Mouse (Mus musculus) CH12.LX (cell line): ENCODE measurements at regions not wholly inside any gene's neighbourhood (a gene's known extent, or its start where the extent isn't known, plus 50 kb on each side); places are given as distances from the start of the nearest gene placed in this dataset.

Source experiments
- DNase-seq: peaks from one replicate; pipeline ENCODE4 v3.0.0-alpha.2; 2013; ENCODE audit errors: extremely low read depth
- H3K27ac ChIP-seq: 2 replicates; pipeline ENCODE4 v1.5.1; 2012; ENCODE audit warnings: low read depth, mild to moderate bottlenecking, control low read depth, moderate library complexity; ENCODE audit not compliant: insufficient read depth
- H3K27me3 ChIP-seq: replicated peaks from 2 replicates; pipeline ENCODE3; 2012; ENCODE audit warnings: inconsistent platforms
- H3K36me3 ChIP-seq, 2 experiments: replicated peaks in 1 of 2; 2 replicates each; pipeline versions ENCODE3 to v1.6.1; 2012; ENCODE audit warnings: inconsistent platforms in 1 of 2, low read length in 1 of 2, mild to moderate bottlenecking in 1 of 2, mixed read lengths in 1 of 2, moderate library complexity in 1 of 2; ENCODE audit not compliant: control insufficient read depth in 1 of 2, insufficient read depth in 1 of 2
- H3K4me1 ChIP-seq, 2 experiments: 2 replicates each; pipeline ENCODE4 v1.6.1; 2012; ENCODE audit warnings: inconsistent platforms in 1 of 2, moderate library complexity in 1 of 2; ENCODE audit not compliant: insufficient read depth in 2 of 2, control insufficient read depth in 1 of 2
- H3K4me2 ChIP-seq: 2 replicates; pipeline ENCODE4 v1.6.1; 2012; ENCODE audit warnings: low read depth, mild to moderate bottlenecking, control low read depth; ENCODE audit not compliant: poor library complexity, insufficient read depth, severe bottlenecking
- H3K4me3 ChIP-seq, 3 experiments: fragments of 150-350 bp in 1 of 3; sonication (generic) in 1 of 3; replicated peaks in 1 of 3; 2 replicates each; pipeline versions ENCODE3 to v1.5.1; 2011 to 2012; ENCODE audit warnings: low read depth in 2 of 3, low read length in 2 of 3, mild to moderate bottlenecking in 2 of 3, moderate library complexity in 2 of 3, control low read depth in 1 of 3, improper control_type of control experiment in 1 of 3, inconsistent platforms in 1 of 3, mixed read lengths in 1 of 3; ENCODE audit not compliant: poor library complexity in 1 of 3
- H3K79me2 ChIP-seq: replicated peaks from 2 replicates; pipeline ENCODE4 v1.6.1; 2012; ENCODE audit warnings: mild to moderate bottlenecking, moderate library complexity; ENCODE audit not compliant: control insufficient read depth, poor library complexity, insufficient read depth, severe bottlenecking; ENCODE audit errors: extremely low read depth
- H3K9ac ChIP-seq: 2 replicates; pipeline ENCODE4 v1.6.1; 2012; ENCODE audit warnings: low read depth, mild to moderate bottlenecking, control low read depth, moderate library complexity; ENCODE audit not compliant: insufficient read depth
- H3K9me3 ChIP-seq: replicated peaks from 2 replicates; pipeline ENCODE3; 2012; ENCODE audit warnings: low read length, inconsistent platforms, mixed read lengths
- E2F4 ChIP-seq: IDR thresholded peaks from 2 replicates; pipeline ENCODE4 v1.6.1; 2011; ENCODE audit warnings: low read depth, low read length, improper control_type of control experiment; ENCODE audit not compliant: insufficient replicate concordance
- ELF1 ChIP-seq: IDR thresholded peaks from 2 replicates; pipeline ENCODE4 v1.6.1; 2014; ENCODE audit warnings: low read depth, mild to moderate bottlenecking, inconsistent platforms, low read length, improper control_type of control experiment
- EP300 ChIP-seq: IDR thresholded peaks from 2 replicates; pipeline ENCODE4 v1.6.1; 2011; ENCODE audit warnings: low read length, improper control_type of control experiment
- ETS1 ChIP-seq: conservative IDR thresholded peaks from 2 replicates; pipeline ENCODE4 v1.6.1; 2012; ENCODE audit warnings: low read depth, mild to moderate bottlenecking, inconsistent platforms, low read length, improper control_type of control experiment, moderate library complexity
- HCFC1 ChIP-seq: IDR thresholded peaks from 2 replicates; pipeline ENCODE4 v1.6.1; 2012; ENCODE audit warnings: low read depth, mild to moderate bottlenecking, inconsistent platforms, low read length, improper control_type of control experiment
- JUN ChIP-seq: IDR thresholded peaks from 2 replicates; pipeline ENCODE4 v1.6.1; 2011; ENCODE audit warnings: low read depth, mild to moderate bottlenecking, low read length, improper control_type of control experiment, moderate library complexity; ENCODE audit not compliant: insufficient read depth
- MAX ChIP-seq: IDR thresholded peaks from 2 replicates; pipeline ENCODE4 v1.6.1; 2011; ENCODE audit warnings: low read length, improper control_type of control experiment
- MAZ ChIP-seq: IDR thresholded peaks from 2 replicates; pipeline ENCODE4 v1.6.1; 2012; ENCODE audit warnings: low read depth, mild to moderate bottlenecking, inconsistent platforms, low read length, improper control_type of control experiment, moderate library complexity
- MXI1 ChIP-seq: IDR thresholded peaks from 2 replicates; pipeline ENCODE4 v1.6.1; 2011; ENCODE audit warnings: mild to moderate bottlenecking, low read depth, low read length, improper control_type of control experiment
- MYC ChIP-seq: IDR thresholded peaks from 2 replicates; pipeline ENCODE4 v1.6.1; 2011; ENCODE audit warnings: low read depth, mild to moderate bottlenecking, improper control_type of control experiment, low read length
- NRF1 ChIP-seq: IDR thresholded peaks from 2 replicates; pipeline ENCODE4 v1.6.1; 2014; ENCODE audit warnings: low read depth, mild to moderate bottlenecking, inconsistent platforms, low read length, improper control_type of control experiment, moderate library complexity
- RAD21 ChIP-seq: IDR thresholded peaks from 2 replicates; pipeline ENCODE4 v1.6.1; 2011; ENCODE audit warnings: low read depth, mild to moderate bottlenecking, low read length, improper control_type of control experiment, moderate library complexity
- SIN3A ChIP-seq: IDR thresholded peaks from 2 replicates; pipeline ENCODE4 v1.6.1; 2012; ENCODE audit warnings: low read length, improper control_type of control experiment, inconsistent platforms
- USF2 ChIP-seq: conservative IDR thresholded peaks from 2 replicates; pipeline ENCODE4 v1.6.1; 2011; ENCODE audit warnings: low read depth, low read length, improper control_type of control experiment
- ZKSCAN1 ChIP-seq: IDR thresholded peaks from 2 replicates; pipeline ENCODE4 v1.6.1; 2012; ENCODE audit warnings: low read depth, inconsistent platforms, low read length, improper control_type of control experiment, borderline replicate concordance
- dilution Hi-C: fragments of 300-500 bp; cut with MboI; formaldehyde crosslinking; loops from 2 replicates; pipeline ENCODE4 v1.14.3; 2020; ENCODE audit warnings: low sequenced_read_pairs; ENCODE audit not compliant: extremely low pct_unique_long_range_greater_than_20kb, extremely low pct_ligation_motif_present
- in situ Hi-C: fragments of 300-500 bp; cut with MboI; formaldehyde crosslinking; loops from 3 replicates; pipeline ENCODE4 v1.14.3; 2019; ENCODE audit warnings: low sequenced_read_pairs, low pct_ligation_motif_present, low pct_unique_long_range_greater_than_20kb, mixed read lengths

- dilution Hi-C loops (no loop called here), in situ Hi-C loops (loop anchor here (25.0 kb wide), 1 partner anchor 177 kb away; no protein-coding TSS in a partner anchor)
- Histone ChIP-seq H3K9ac (no peak overlapping the region), H3K4me1 (no peaks in the 10 kb centered on the region), H3K4me3 (no peak overlapping the region), H3K4me2 (no peak overlapping the region), H3K27me3 (no peaks in the 10 kb centered on the region), H3K79me2 (no peaks in the 10 kb centered on the region), H3K36me3 (no peaks in the 10 kb centered on the region), H3K27ac (no peak overlapping the region), H3K9me3 (no peaks in the 10 kb centered on the region)
- TF ChIP-seq MAZ (no peak), ETS1 (no peak), RAD21 (no peak), MXI1 (no peak), HCFC1 (no peak), NRF1 (no peak), MYC (no peak), EP300 (no peak), E2F4 (no peak)
- DNase-seq = no peak
Observed at GRCm38 (mm10) chr8:33010106-33010505, 418.4 kb upstream of the 5930422O12Rik start.

GRCm38 (mm10) chr8:33012784-33013183 lies 415.7 kb upstream of the 5930422O12Rik start:
- Histone ChIP-seq H3K27me3 (no peaks in the 10 kb centered on the region), H3K9ac (no peak overlapping the region), H3K4me3 (no peak overlapping the region), H3K4me1 (peaks cover 0 to 3% of the 10 kb centered on the region in 2 experiments; a peak in 1 of 4 replicates), H3K9me3 (no peaks in the 10 kb centered on the region), H3K4me2 (no peak overlapping the region)
- dilution Hi-C loops = no loop called here
- TF ChIP-seq ELF1 = no peak
- TF ChIP-seq SIN3A = no peak
- no peak for TF ChIP-seq USF2
- TF ChIP-seq HCFC1 = no peak
- no peak for TF ChIP-seq ZKSCAN1
- TF ChIP-seq NRF1 = no peak
- TF ChIP-seq JUN = no peak
- TF ChIP-seq MAX = no peak
- TF ChIP-seq, all 38 proteins: peak for 0
- DNase-seq = no peak
- no peak overlapping the region for H3K27ac ChIP-seq
- in situ Hi-C loops = loop anchor here (25.0 kb wide), 1 partner anchor 175 kb away; no protein-coding TSS in a partner anchor
- no peaks in the 10 kb centered on the region for H3K36me3 ChIP-seq
- no peaks in the 10 kb centered on the region for H3K79me2 ChIP-seq
